Mouse (Mus musculus) kidney, adult 11 months (tissue): ENCODE measurements at regions not wholly inside any gene's neighbourhood (a gene's known extent, or its start where the extent isn't known, plus 50 kb on each side); places are given as distances from the start of the nearest gene placed in this dataset.

ENCODE experiments used
- DNase-seq: peaks from one replicate; pipeline ENCODE4 v3.0.0; 2022

GRCm38 (mm10) chr3:129449928-129450327 lies 82.2 kb upstream of the Elovl6 start:
- no peak for DNase-seq

- DNase-seq: peak; percentile 70
Observed at GRCm38 (mm10) chr3:129450671-129451070, 81.5 kb upstream of the Elovl6 start.

- no peak for DNase-seq
Observed at GRCm38 (mm10) chr3:129470088-129470487, 62.1 kb upstream of the Elovl6 start.

GRCm38 (mm10) chr3:129471332-129471731 lies 60.8 kb upstream of the Elovl6 start:
- DNase-seq: no peak

GRCm38 (mm10) chr3:129472008-129472407 lies 60.1 kb upstream of the Elovl6 start:
- no peak for DNase-seq

GRCm38 (mm10) chr3:129474451-129474850 lies 57.7 kb upstream of the Elovl6 start:
- no peak for DNase-seq

GRCm38 (mm10) chr3:129476250-129476649 lies 55.9 kb upstream of the Elovl6 start:
- DNase-seq: no peak

GRCm38 (mm10) chr3:129478093-129478492 lies 54.1 kb upstream of the Elovl6 start:
- DNase-seq: no peak

GRCm38 (mm10) chr3:129481293-129481692 lies 50.9 kb upstream of the Elovl6 start:
- no peak for DNase-seq
